Mouse (Mus musculus) intestine, embryonic 14.5 days (tissue): ENCODE data around the gene Ap3b1. TPM values are rescaled to one million over a fixed set of nuclear protein-coding genes. Genes with fewer than 3 reads are reported as not detected.

Source experiments
- ATAC-seq: fragments of 200-750 bp; cut with Nextera tagmentation; replicated peaks from 2 replicates; pipeline ENCODE4 v1.8.0; 2017; ENCODE audit warnings: low read depth, moderate number of reproducible peaks, moderate TSS enrichment, moderate library complexity; ENCODE audit not compliant: low FRiP score, low TSS enrichment
- DNase-seq: peaks from one replicate; pipeline ENCODE4 v3.0.0-alpha.2; 2018; ENCODE audit warnings: low spot score
- H3K27ac ChIP-seq: fragments of 300-500 bp; sonication (generic); 2 replicates; pipeline ENCODE4 v1.5.1; 2014; ENCODE audit warnings: low read depth, mild to moderate bottlenecking, control low read depth
- H3K27me3 ChIP-seq: fragments of 300-500 bp; sonication (generic); replicated peaks from 2 replicates; pipeline ENCODE4 v1.6.1; 2014; ENCODE audit warnings: low read length, control low read depth; ENCODE audit not compliant: control insufficient read depth, insufficient read depth
- H3K36me3 ChIP-seq: fragments of 300-500 bp; sonication (generic); 2 replicates; pipeline ENCODE4 v1.6.1; 2014; ENCODE audit warnings: low read length, control low read depth; ENCODE audit not compliant: control insufficient read depth, insufficient read depth
- H3K4me1 ChIP-seq: fragments of 300-500 bp; sonication (generic); replicated peaks from 2 replicates; pipeline ENCODE4 v1.6.1; 2014; ENCODE audit warnings: low read length, control low read depth, mixed read lengths; ENCODE audit not compliant: control insufficient read depth, insufficient read depth
- H3K4me2 ChIP-seq: fragments of 300-500 bp; sonication (generic); 2 replicates; pipeline ENCODE4 v1.6.1; 2014; ENCODE audit warnings: low read length
- H3K4me3 ChIP-seq: fragments of 300-500 bp; sonication (generic); 2 replicates; pipeline ENCODE4 v1.5.1; 2014; ENCODE audit warnings: low read depth, low read length, control low read depth, mixed read lengths
- H3K9ac ChIP-seq: fragments of 300-500 bp; sonication (generic); 2 replicates; pipeline ENCODE4 v1.6.1; 2014; ENCODE audit warnings: mild to moderate bottlenecking, low read length
- H3K9me3 ChIP-seq: fragments of 300-500 bp; sonication (generic); 2 replicates; pipeline ENCODE4 v1.6.1; 2016; ENCODE audit warnings: low read length, control low read depth; ENCODE audit not compliant: control insufficient read depth
- WGBS: fragments of 180-500 bp; shearing (Covaris S2); extraction: QIAGEN DNeasy Blood & Tissue Kit; methylation state at CpG from one replicate; pipeline ENCODE4 v1.1.7; 2014; 5-methylcytosine and 5-hydroxymethylcytosine counted together
- polyA plus RNA-seq: library from polyadenylated mRNA; unstranded; fragments of >200 nt; fragmentation: Nextera tagmentation; extraction: Ambion mirVana; gene quantifications from 2 replicates; pipeline ENCODE4 v1.2.1, GENCODE M21; 2014

Gene Ap3b1
- polyA plus RNA-seq, 1 experiment from 2014 or later: 51.2 TPM

GRCm38 (mm10) chr13:94560878-94561277 lies 202.1 kb downstream of the Ap3b1 start:
- H3K9ac ChIP-seq: no peak overlapping the region
- H3K36me3 ChIP-seq: peaks cover 4% of the 10 kb centered on the region; the same call in 1 of the 2 replicates
- ATAC-seq: no peak
- H3K4me1 ChIP-seq: no peaks in the 10 kb centered on the region; the same call in 1 of the 2 replicates
- no peaks in the 10 kb centered on the region for H3K9me3 ChIP-seq
- H3K4me3 ChIP-seq: no peak overlapping the region
- no peak for DNase-seq
- no peak overlapping the region for H3K4me2 ChIP-seq
- 74% methylated on average over 11 of the region's 11 CpGs for whole genome bisulfite sequencing
- no peaks in the 10 kb centered on the region for H3K27me3 ChIP-seq
- no peak overlapping the region for H3K27ac ChIP-seq

GRCm38 (mm10) chr13:94562652-94563339 lies 204.0 kb downstream of the Ap3b1 start:
- Histone ChIP-seq H3K9ac (no peak overlapping the region), H3K4me1 (no peaks in the 10 kb centered on the region; the same call in 1 of the 2 replicates), H3K36me3 (peaks cover 8% of the 10 kb centered on the region; the same call in 1 of the 2 replicates), H3K4me3 (no peak overlapping the region), H3K4me2 (no peak overlapping the region), H3K27me3 (no peaks in the 10 kb centered on the region), H3K9me3 (no peaks in the 10 kb centered on the region), H3K27ac (no peak overlapping the region)
- ATAC-seq (no peak), DNase-seq (no peak)
- WGBS: 32% methylated on average over 9 of the region's 9 CpGs

GRCm38 (mm10) chr13:94563836-94564235 lies 205.1 kb downstream of the Ap3b1 start:
- Histone ChIP-seq H3K4me2 (no peak overlapping the region), H3K4me1 (no peaks in the 10 kb centered on the region; the same call in 1 of the 2 replicates), H3K9ac (no peak overlapping the region), H3K27ac (no peak overlapping the region), H3K27me3 (no peaks in the 10 kb centered on the region), H3K9me3 (no peaks in the 10 kb centered on the region), H3K4me3 (no peak overlapping the region), H3K36me3 (peaks cover 9% of the 10 kb centered on the region; the same call in 1 of the 2 replicates)
- 85% methylated on average over 8 of the region's 8 CpGs for WGBS
- no peak for ATAC-seq
- no peak for DNase-seq

GRCm38 (mm10) chr13:94564351-94564994 lies 205.7 kb downstream of the Ap3b1 start:
- Histone ChIP-seq H3K27me3 (no peaks in the 10 kb centered on the region), H3K36me3 (peaks cover 9% of the 10 kb centered on the region; the same call in 1 of the 2 replicates), H3K27ac (no peak overlapping the region), H3K9ac (no peak overlapping the region), H3K9me3 (no peaks in the 10 kb centered on the region), H3K4me3 (no peak overlapping the region), H3K4me2 (no peak overlapping the region), H3K4me1 (no peaks in the 10 kb centered on the region; the same call in 1 of the 2 replicates)
- DNase-seq (no peak), ATAC-seq (no peak)
- WGBS: 65% methylated on average over 13 of the region's 13 CpGs

GRCm38 (mm10) chr13:94565176-94565575 lies 206.4 kb downstream of the Ap3b1 start:
- no peak overlapping the region for H3K4me3 ChIP-seq
- no peak overlapping the region for H3K27ac ChIP-seq
- no peak overlapping the region for H3K9ac ChIP-seq
- H3K36me3 ChIP-seq: peaks cover 9% of the 10 kb centered on the region; the same call in 1 of the 2 replicates
- H3K4me2 ChIP-seq: no peak overlapping the region
- ATAC-seq (no peak), DNase-seq (no peak)
- H3K9me3 ChIP-seq: no peaks in the 10 kb centered on the region
- no peaks in the 10 kb centered on the region; the same call in 1 of the 2 replicates for H3K4me1 ChIP-seq
- no peaks in the 10 kb centered on the region for H3K27me3 ChIP-seq
- WGBS: 93% methylated on average over 14 of the region's 14 CpGs

GRCm38 (mm10) chr13:94565616-94566015 lies 206.9 kb downstream of the Ap3b1 start:
- no peak overlapping the region for H3K9ac ChIP-seq
- H3K4me1 ChIP-seq: no peaks in the 10 kb centered on the region; the same call in 1 of the 2 replicates
- no peaks in the 10 kb centered on the region for H3K9me3 ChIP-seq
- WGBS: 57% methylated on average over 9 of the region's 9 CpGs
- H3K4me3 ChIP-seq: no peak overlapping the region
- no peak overlapping the region for H3K27ac ChIP-seq
- DNase-seq: no peak
- H3K4me2 ChIP-seq: no peak overlapping the region
- ATAC-seq: no peak
- no peaks in the 10 kb centered on the region for H3K27me3 ChIP-seq
- peaks cover 9% of the 10 kb centered on the region; the same call in 1 of the 2 replicates for H3K36me3 ChIP-seq

GRCm38 (mm10) chr13:94567739-94568138 lies 209.0 kb downstream of the Ap3b1 start:
- no peak overlapping the region for H3K4me2 ChIP-seq
- no peaks in the 10 kb centered on the region for H3K27me3 ChIP-seq
- H3K27ac ChIP-seq: no peak overlapping the region
- no peaks in the 10 kb centered on the region for H3K9me3 ChIP-seq
- ATAC-seq (no peak), DNase-seq (no peak)
- H3K4me3 ChIP-seq: no peak overlapping the region
- H3K4me1 ChIP-seq: no peaks in the 10 kb centered on the region; the same call in 1 of the 2 replicates
- peaks cover 9% of the 10 kb centered on the region; the same call in 1 of the 2 replicates for H3K36me3 ChIP-seq
- 79% methylated on average over 6 of the region's 6 CpGs for WGBS
- no peak overlapping the region for H3K9ac ChIP-seq

GRCm38 (mm10) chr13:94571001-94571400 lies 212.2 kb downstream of the Ap3b1 start:
- no peak overlapping the region for H3K27ac ChIP-seq
- ATAC-seq: no peak

More at GRCm38 (mm10) chr13:94571001-94571400, 212.2 kb downstream of the Ap3b1 start:
- Histone ChIP-seq H3K4me2 (no peak overlapping the region), H3K9me3 (no peaks in the 10 kb centered on the region), H3K9ac (no peak overlapping the region), H3K4me3 (no peak overlapping the region), H3K4me1 (no peaks in the 10 kb centered on the region), H3K27me3 (peaks cover 5% of the 10 kb centered on the region; the same call in 1 of the 2 replicates), H3K36me3 (peaks cover 5% of the 10 kb centered on the region; the same call in 1 of the 2 replicates)
- 85% methylated on average over 10 of the region's 10 CpGs for WGBS
- DNase-seq: no peak
